Mouse (Mus musculus): ENCODE results near the gene Gm20696.
A peak's percentile ranks its signal among the peaks of the same experiment; 100 is the strongest.

Gm20696 gene

DNA sequence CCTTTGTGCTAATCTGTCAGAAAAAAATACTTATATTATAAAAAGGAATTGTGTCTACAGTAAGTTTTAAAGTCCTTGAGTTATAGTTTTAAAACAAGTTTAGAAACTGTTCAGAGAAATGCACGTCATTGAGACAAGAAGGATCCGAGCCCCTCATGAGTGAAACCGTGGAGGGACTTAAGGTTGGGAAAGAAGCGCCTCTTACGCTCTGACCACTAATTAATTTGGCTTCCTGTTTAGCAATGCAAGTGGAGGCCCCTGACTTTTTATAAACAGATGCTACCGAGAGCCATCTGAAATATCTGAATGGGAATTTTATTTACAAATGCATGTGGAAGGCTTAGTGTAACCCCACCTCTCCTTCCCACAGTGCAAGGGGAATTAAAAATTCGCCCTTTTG is 41.3 kb downstream of the Gm20696 start:
- no peak for DNase-seq (ENCODE audit: low read depth, low spot score)

- DNase-seq (ENCODE audit: low read depth, low spot score) = no peak
Measured at GRCm38 (mm10) chr6:99624542-99624941, 42.1 kb downstream of the Gm20696 start.

DNA sequence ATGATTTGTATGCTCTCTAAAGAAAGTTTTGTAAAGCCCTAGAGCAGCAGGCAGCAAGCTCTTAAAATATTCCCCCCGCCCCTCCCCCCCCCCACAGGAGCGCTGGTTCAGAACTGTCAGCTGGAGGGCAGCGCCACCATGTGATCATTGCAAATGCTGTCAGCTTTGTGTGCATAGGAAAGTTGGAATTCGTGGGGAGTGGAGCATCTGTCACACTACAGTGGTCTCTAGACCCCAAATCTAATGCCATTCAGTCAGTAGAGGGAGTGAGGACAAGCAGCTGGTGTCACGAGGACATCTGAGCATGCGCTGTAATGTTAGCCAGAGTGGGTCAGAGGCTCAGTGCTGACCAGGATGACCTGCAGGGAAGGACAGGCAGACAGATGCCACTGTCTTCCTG is 43.0 kb downstream of the Gm20696 start:
- DNase-seq (ENCODE audit: low read depth, low spot score) = no peak

GRCm38 (mm10) chr6:99621167-99621566 is 45.4 kb downstream of the Gm20696 start:
- peak; percentile 59 for DNase-seq (ENCODE audit: low read depth, low spot score)

GRCm38 (mm10) chr6:99620471-99620870 is 46.1 kb downstream of the Gm20696 start:
- no peak for DNase-seq (ENCODE audit: low read depth, low spot score)

DNA sequence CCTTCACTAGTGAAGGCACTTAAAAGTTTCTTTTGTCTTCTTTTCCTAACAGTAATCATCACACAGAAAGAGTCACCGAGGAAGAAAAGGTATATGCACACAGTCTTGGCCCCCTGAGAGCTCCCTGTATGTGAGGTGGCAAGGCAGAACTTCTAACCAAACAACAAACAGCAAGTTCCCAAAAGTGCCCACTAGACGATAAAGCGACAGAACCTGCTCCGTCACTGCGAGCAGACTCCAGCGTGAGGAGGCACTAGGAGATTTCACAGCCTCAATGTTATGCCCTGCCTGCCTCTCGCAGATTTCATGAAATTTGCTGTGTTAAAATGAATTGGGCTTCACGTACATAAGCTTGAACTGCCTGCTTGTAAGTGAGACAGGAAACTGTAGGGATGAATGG is 46.6 kb downstream of the Gm20696 start:
- DNase-seq (ENCODE audit: low read depth, low spot score) = no peak

GRCm38 (mm10) chr6:99619466-99619865 is 47.1 kb downstream of the Gm20696 start:
- peak; percentile 58 for DNase-seq (ENCODE audit: low read depth, low spot score)

- no peak for DNase-seq (ENCODE audit: low read depth, low spot score)
Measured at GRCm38 (mm10) chr6:99617867-99618266, 48.7 kb downstream of the Gm20696 start.

DNA sequence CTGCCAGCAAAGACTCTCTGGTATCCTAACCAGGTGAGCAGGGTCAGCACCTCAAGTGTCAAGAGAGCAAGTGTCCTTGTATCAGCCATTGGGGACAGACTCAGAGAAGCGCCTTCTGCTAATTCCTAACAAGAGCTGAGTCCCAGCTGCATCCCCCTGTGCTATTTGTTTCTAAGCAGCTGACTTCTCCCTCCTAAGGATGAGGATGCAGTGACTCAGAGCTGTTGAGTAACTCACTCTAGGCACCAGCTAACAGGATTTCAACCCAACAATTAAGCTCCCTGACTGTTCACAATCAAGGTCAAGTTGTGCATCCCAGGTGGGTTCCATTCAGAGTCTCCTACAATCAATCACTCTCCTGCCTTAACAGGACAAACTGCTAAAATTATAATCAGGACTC is 49.2 kb downstream of the Gm20696 start:
- no peak for DNase-seq (ENCODE audit: low read depth, low spot score)

GRCm38 (mm10) chr6:99615272-99615751 is 51.3 kb downstream of the Gm20696 start:
- DNase-seq (ENCODE audit: low read depth, low spot score) = no peak

- DNase-seq (ENCODE audit: low read depth, low spot score) = no peak
Measured at GRCm38 (mm10) chr6:99614566-99615271, 51.9 kb downstream of the Gm20696 start.

GRCm38 (mm10) chr6:99611866-99612265 is 54.7 kb downstream of the Gm20696 start:
- no peak for DNase-seq (ENCODE audit: low read depth, low spot score)

DNA sequence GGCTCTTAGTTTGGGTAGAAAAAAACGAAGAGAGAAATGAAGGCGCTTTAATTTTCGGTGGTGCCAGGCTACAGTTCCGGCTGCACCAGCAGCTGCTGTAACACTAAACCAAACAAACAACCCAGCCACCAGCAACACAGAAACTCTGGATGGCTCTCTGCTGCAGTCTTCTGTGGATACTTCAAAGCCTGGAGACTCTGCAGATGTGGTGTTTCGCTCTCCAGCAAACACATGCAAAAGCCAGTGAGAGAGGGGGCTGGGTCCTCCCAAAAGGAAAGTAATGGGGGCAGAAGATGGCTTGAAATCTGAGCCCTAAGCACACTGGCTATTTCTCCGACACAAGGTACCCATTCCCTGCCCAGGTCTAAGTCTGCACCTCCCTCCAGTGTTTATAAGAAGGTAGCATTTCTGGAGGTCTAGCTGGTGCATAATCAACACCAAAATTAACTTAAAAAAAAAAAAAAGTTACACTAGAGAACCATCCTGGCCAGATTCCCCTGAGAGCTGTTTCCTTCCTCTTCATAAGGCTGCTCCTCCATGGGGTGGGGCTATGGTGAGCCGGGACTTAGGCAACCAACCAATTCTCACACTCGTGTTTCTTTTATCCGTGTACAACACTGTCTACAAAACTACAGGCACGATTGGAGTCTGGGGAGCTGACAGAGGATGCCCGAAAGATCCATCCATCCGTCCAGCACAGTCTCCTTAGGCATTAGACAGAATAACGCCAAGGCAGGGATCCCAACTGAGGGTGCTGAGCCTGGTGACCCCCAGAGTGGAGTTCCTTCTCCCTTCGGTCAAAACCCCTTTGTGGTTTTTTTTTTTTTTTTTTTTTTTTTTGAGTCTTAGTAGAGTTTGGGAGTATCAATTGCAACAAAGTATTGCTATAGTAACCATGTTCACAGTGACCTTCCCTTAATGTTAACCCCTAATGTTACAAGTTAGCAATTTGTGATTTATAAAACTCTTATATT is 55.9 kb downstream of the Gm20696 start:
- peak; percentile 69 for DNase-seq (ENCODE audit: low read depth, low spot score)

GRCm38 (mm10) chr6:99606079-99606478 is 60.5 kb downstream of the Gm20696 start:
- no peak for DNase-seq (ENCODE audit: low read depth, low spot score)

DNA sequence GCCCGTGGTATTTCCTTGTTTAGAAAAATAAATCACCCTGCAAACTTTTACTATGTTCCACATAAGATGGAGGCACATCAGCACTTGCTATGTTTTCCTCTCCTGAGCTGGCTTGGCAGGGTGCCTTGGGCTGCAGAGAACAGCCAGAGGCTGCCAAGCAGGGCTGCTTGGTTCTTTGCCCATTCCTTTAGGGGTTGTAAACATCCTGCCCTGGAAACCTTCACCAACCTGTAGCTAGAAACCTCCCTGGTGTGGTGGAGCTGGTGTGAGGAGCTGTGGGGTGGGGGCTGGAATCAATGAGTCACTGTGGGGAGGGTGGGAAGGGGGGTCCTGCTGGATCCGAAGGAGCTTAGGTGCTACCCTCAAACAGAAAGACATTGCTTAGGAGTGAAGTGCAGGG is 61.8 kb downstream of the Gm20696 start:
- DNase-seq (ENCODE audit: low read depth, low spot score) = no peak

GRCm38 (mm10) chr6:99602434-99602833 is 64.2 kb downstream of the Gm20696 start:
- no peak for DNase-seq (ENCODE audit: low read depth, low spot score)

- no peak for DNase-seq (ENCODE audit: low read depth, low spot score)
Measured at GRCm38 (mm10) chr6:99600886-99601285, 65.7 kb downstream of the Gm20696 start.

DNA sequence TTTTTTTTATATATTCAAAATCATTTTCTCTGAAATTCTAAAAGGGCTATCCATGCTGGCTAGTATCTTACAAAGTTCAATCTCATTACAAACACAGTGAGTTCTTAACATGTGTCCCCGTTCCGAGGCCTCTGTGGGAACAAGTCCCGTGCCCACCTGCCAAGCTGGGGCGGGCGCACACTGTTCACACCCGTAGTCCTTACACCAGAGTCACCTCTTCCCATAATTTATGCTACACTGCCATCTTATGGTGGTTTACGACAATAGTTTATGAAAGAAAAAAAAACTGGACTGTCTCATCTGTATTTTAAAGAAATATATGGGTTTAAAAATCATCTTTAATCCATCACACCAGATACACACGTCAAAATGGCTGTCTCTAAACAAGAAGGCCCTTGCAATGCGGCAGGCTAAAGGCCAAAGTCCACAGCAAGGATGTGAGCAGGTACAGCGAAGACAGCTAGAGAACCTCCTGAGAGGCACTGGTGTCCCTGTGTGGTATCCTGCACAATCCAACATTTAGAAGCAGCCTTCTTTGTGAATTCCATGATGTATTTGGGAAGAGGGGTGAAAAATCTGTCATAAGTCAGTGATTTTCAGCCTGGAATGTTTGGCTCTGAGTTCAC is 66.3 kb downstream of the Gm20696 start:
- DNase-seq (ENCODE audit: low read depth, low spot score) = peak; percentile 55

- no peak for DNase-seq (ENCODE audit: low read depth, low spot score)
Measured at GRCm38 (mm10) chr6:99599651-99600050, 66.9 kb downstream of the Gm20696 start.

GRCm38 (mm10) chr6:99599229-99599628 is 67.4 kb downstream of the Gm20696 start:
- DNase-seq (ENCODE audit: low read depth, low spot score) = no peak

GRCm38 (mm10) chr6:99577040-99577439 is 89.6 kb downstream of the Gm20696 start:
- no peak for DNase-seq (ENCODE audit: low read depth, low spot score)

GRCm38 (mm10) chr6:99575633-99576032 is 91.0 kb downstream of the Gm20696 start:
- DNase-seq (ENCODE audit: low read depth, low spot score) = no peak
